Mouse (Mus musculus) forebrain, embryonic 13.5 days (tissue): ENCODE results near the gene Hes6. TPM values are rescaled to one million over a fixed set of nuclear protein-coding genes. Genes with fewer than 3 reads are reported as not detected.

Experiments
- ATAC-seq: fragments of 200-750 bp; cut with Nextera tagmentation; 2 replicates; pipeline ENCODE4 v1.8.0; 2017
- H3K27ac ChIP-seq: fragments of 300-500 bp; sonication (generic); 2 replicates; pipeline ENCODE4 v1.5.1; 2015; ENCODE audit warnings: inconsistent platforms, mild to moderate bottlenecking, moderate library complexity
- H3K27me3 ChIP-seq: fragments of 300-500 bp; sonication (generic); 2 replicates; pipeline ENCODE4 v1.6.1; 2015; ENCODE audit warnings: mild to moderate bottlenecking, inconsistent platforms
- H3K36me3 ChIP-seq: fragments of 300-500 bp; sonication (generic); 2 replicates; pipeline ENCODE4 v1.6.1; 2015; ENCODE audit warnings: mild to moderate bottlenecking, inconsistent platforms; ENCODE audit not compliant: poor library complexity, severe bottlenecking
- H3K4me1 ChIP-seq: fragments of 300-500 bp; sonication (generic); 2 replicates; pipeline ENCODE4 v1.6.1; 2015; ENCODE audit warnings: inconsistent platforms
- H3K4me2 ChIP-seq: fragments of 300-500 bp; sonication (generic); 2 replicates; pipeline ENCODE4 v1.6.1; 2015; ENCODE audit warnings: inconsistent platforms, mild to moderate bottlenecking, moderate library complexity
- H3K4me3 ChIP-seq: fragments of 300-500 bp; sonication (generic); 2 replicates; pipeline ENCODE4 v1.5.1; 2015; ENCODE audit warnings: mild to moderate bottlenecking, inconsistent platforms
- H3K9ac ChIP-seq: fragments of 300-500 bp; sonication (generic); 2 replicates; pipeline ENCODE4 v1.6.1; 2015; ENCODE audit warnings: mild to moderate bottlenecking, inconsistent platforms
- H3K9me3 ChIP-seq: fragments of 300-500 bp; sonication (generic); replicated peaks from 2 replicates; pipeline ENCODE4 v1.6.1; 2016; ENCODE audit warnings: inconsistent platforms
- WGBS: fragments of 180-500 bp; shearing (Covaris S2); methylation state at CpG from one replicate; pipeline ENCODE4 v1.1.7; 2015; 5-methylcytosine and 5-hydroxymethylcytosine counted together
- polyA plus RNA-seq: library from polyadenylated mRNA; unstranded; fragments of >200 nt; fragmentation: Nextera tagmentation; extraction: Ambion mirVana; gene quantifications from 2 replicates; pipeline ENCODE4 v1.2.1, GENCODE M21; 2015

The Hes6 gene
- polyA plus RNA-seq = 314 and 322 TPM in 2 replicates

DNA sequence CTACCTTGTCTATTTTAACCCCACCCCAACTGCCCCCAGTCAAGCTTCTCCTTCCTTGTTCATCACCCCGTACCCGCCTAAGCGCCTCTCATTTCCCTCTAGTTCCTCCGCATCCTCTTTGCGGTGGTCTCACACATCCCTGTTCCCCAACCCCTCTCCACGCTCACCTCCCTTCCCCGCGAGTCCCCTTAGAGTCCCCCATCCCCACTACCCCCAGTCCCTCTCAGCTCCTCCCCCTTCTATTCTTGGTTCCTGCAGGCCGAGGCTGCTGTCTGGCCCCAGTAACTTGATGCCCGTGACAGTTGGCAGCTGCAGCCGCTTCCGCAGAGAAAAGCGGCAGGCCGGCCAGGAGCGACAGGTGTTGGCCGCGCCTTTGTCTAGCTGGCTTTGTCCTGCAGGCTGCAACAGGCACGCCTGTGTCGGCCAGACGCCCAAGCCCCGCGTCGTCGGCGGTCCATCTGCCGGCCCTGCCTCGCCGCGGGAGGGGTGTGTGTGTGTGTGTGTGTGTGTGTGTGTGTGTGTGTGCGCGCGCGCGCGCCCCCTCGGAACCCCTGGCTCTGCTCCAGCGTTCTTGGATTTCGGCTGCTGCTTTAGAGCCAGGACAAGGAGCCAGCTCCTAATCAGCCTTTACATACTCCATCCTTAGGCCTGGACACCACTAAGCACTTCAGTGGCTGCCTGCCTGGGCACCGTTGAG is at the start of gene Hes6:
TSS of gene Hes6 (minus strand) at position 141 of the 697 bp plus-strand sequence.
- H3K27me3 ChIP-seq = no peaks in the 10 kb centered on the region
- H3K9ac ChIP-seq = peak within 1 kb of the TSS; percentile 95
- peaks cover 50% of the 10 kb centered on the region for H3K4me1 ChIP-seq
- WGBS = under 1% methylated on average over 25 of the region's 39 CpGs
- ATAC-seq = peak; percentile 78
- peaks cover 26% of the 10 kb centered on the region for H3K36me3 ChIP-seq
- H3K27ac ChIP-seq = peak within 1 kb of the TSS; percentile 99
- H3K9me3 ChIP-seq = no peaks in the 10 kb centered on the region
- peak within 1 kb of the TSS; percentile 84 for H3K4me3 ChIP-seq
- peak within 1 kb of the TSS; percentile 92 for H3K4me2 ChIP-seq

DNA sequence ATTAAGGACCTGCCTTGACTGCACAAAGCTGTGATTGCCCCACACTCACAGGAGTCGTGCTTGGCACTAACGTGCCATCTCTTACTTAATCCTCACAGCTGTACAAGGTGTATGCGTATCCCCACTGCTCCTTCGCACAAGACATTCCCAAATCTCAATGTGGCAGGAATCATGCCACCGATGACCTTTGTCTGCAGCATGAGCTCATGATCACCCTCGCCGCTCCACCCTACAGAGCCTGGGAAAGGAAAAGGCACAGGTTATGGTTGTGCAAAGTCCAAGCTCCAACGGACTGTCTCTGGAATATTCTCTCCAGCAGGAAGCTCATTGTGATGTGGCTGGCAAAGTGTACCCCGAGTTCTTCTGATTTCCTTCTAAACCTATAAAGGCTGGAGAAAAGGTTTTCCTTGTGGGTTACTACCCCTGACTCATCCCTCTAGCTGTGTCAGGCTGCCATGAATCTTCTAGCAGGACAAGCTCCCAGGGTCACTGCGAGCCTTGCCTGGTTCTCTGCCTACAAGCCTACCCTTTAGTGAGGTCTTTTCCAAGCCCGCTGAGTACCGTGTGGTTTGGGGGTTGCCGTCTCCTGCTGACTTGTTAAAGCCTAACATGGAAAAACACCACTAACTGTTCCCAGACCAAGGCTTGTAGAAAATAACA is 49.6 kb upstream of the Hes6 start:
- H3K4me1 ChIP-seq = peaks cover 22% of the 10 kb centered on the region
- ATAC-seq = no peak
- H3K4me3 ChIP-seq = no peak overlapping the region
- no peak overlapping the region for H3K9ac ChIP-seq
- H3K36me3 ChIP-seq = no peaks in the 10 kb centered on the region
- H3K4me2 ChIP-seq = no peak overlapping the region
- 90% methylated on average over 13 of the region's 13 CpGs for WGBS
- H3K27me3 ChIP-seq = no peaks in the 10 kb centered on the region; the same call in 1 of the 2 replicates
- H3K9me3 ChIP-seq = no peaks in the 10 kb centered on the region
- no peak overlapping the region for H3K27ac ChIP-seq

DNA sequence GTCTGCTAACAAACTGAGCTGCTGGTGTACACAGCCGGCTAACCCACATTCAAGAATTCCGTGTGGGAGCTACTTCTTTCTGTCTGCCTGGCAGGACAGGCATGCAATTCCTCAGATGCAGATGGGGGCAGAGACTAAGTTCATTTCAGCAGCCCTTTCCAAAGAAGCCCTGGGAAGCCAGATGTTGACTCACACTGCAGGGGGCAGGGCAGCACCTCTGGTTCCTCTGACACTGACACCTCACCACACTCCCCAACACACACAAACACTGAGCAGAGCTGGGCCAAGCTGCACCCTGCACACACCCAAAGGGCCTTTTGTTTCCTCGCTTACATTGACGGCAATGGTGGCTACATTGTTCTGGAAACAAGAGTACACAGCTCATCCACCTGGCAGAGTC is 46.7 kb upstream of the Hes6 start:
- H3K9ac ChIP-seq = no peak overlapping the region

DNA sequence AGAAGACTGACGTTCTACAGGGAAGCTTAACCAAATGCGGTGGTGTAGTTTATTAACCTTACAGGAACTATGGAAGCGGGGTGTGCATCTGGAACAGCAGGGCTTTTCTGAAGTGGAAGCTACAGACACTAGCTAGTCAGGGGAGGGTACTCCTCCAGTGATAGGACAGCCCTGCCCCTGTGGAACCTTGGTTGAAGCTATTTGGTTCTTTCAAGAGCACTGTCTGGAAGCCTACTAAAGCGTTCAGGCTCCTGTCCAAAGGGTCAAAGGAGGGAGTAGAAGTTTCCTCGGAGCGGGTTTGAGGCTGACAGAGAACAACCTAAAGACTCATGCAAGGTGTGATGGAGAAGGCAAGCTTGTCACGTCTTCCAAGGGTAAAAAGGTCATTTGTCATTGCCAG is 46.2 kb upstream of the Hes6 start:
- ATAC-seq = no peak
- no peaks in the 10 kb centered on the region for H3K36me3 ChIP-seq
- peaks cover 6% of the 10 kb centered on the region; the same call in 1 of the 2 replicates for H3K27me3 ChIP-seq
- H3K4me1 ChIP-seq = peaks cover 52% of the 10 kb centered on the region
- H3K27ac ChIP-seq = peak overlapping the region; percentile 54; the same call in 1 of the 2 replicates
- H3K4me3 ChIP-seq = peak overlapping the region; percentile 70
- WGBS = 53% methylated on average over 7 of the region's 7 CpGs
- H3K9ac ChIP-seq = peak overlapping the region; percentile 64
- no peaks in the 10 kb centered on the region for H3K9me3 ChIP-seq
- peak overlapping the region; percentile 85 for H3K4me2 ChIP-seq

More for the DNA sequence above, 46.7 kb upstream of the Hes6 start:
- H3K36me3 ChIP-seq = no peaks in the 10 kb centered on the region
- no peak for ATAC-seq
- no peak overlapping the region for H3K4me3 ChIP-seq
- 46% methylated on average over 4 of the region's 4 CpGs for WGBS
- peaks cover 50% of the 10 kb centered on the region for H3K4me1 ChIP-seq
- peaks cover 6% of the 10 kb centered on the region; the same call in 1 of the 2 replicates for H3K27me3 ChIP-seq
- H3K4me2 ChIP-seq = no peak overlapping the region
- no peaks in the 10 kb centered on the region for H3K9me3 ChIP-seq
- no peak overlapping the region for H3K27ac ChIP-seq

DNA sequence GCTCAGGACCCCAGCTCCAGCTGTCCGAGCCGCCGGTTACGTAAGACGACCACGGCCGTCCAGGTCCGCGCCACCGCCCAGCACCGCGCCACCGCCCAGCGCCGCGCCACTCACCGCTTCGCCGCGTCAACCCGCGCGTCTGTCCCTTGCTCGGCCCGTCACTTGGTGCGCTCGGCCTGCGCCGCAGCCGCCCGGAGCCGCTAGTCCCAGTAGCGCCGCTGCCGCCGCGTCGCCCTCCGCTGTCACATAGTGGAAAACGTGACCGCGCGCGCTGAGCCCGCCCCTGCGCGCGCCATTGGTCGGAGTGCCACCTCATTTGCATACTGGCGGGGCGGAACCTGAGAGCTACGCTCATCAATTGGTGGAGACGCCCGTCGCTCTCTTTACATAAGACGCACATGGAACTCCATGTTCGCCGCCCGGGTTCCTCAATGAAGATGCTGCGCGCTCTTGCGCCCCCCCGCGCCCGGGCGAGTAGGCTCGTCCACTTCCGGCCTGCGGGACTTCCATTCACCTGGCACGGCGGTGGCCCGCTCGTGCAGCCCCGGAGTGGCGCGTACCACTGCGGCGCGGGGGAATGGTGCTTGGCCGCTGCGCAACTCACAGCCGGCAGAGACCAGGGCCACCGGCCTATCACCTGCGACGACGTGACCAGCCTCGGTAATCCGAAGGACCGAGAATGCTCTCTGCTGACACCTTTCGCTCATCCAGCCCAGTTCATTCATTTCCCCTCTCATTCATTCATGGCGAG is 45.4 kb upstream of the Hes6 start, which contains the start of gene Per2:
TSS of gene Per2 (minus strand) at position 266 of the 751 bp plus-strand sequence.
- H3K27me3 ChIP-seq = peaks cover 6% of the 10 kb centered on the region; the same call in 1 of the 2 replicates
- H3K9ac ChIP-seq = peak within 1 kb of the TSS; percentile 68
- no peaks in the 10 kb centered on the region for H3K36me3 ChIP-seq
- H3K27ac ChIP-seq = peak within 1 kb of the TSS; percentile 54
- under 1% methylated on average over 87 of the region's 91 CpGs for WGBS
- peak; percentile 98 for ATAC-seq
- peak within 1 kb of the TSS; percentile 70 for H3K4me3 ChIP-seq
- peak within 1 kb of the TSS; percentile 85 for H3K4me2 ChIP-seq
- no peaks in the 10 kb centered on the region for H3K9me3 ChIP-seq
- peaks cover 46% of the 10 kb centered on the region for H3K4me1 ChIP-seq

DNA sequence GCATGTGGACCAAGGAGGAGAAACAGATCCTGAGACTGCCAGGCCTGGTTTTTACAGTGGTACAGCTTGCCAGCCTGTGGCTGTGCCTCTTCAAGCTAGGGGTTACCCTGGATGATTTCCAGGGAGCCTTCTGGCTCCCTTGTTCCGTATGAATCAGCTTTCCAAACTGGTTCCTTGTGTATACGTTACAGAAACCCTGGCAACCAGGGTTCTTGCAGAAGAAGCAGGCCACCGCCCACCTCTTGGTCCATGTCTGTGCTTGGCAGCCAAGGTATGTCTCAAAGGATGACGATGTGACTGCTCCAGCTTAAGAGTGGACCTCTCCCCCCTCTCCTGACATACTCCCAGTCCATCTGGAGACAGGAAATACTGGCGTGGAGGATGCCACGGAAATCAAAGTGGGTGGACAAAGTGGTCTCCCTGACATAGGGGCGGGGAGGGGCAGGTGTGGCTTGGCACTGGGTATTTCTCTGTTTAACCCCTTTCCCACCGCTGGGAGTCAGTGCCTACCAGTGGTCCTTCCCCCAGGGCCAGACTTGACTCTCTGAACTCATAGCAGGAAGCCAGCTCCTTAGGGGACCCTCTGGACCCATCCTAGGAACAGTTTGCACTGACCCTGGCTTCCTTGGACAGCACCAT is 44.5 kb upstream of the Hes6 start:
- peaks cover 6% of the 10 kb centered on the region; the same call in 1 of the 2 replicates for H3K27me3 ChIP-seq
- WGBS = 13% methylated on average over 8 of the region's 8 CpGs
- peaks cover 46% of the 10 kb centered on the region for H3K4me1 ChIP-seq
- ATAC-seq = peak; percentile 2
- peak overlapping the region; percentile 70 for H3K4me3 ChIP-seq
- H3K4me2 ChIP-seq = peak overlapping the region; percentile 85
- peak overlapping the region; percentile 12; the same call in 1 of the 2 replicates for H3K27ac ChIP-seq
- H3K9ac ChIP-seq = peak overlapping the region; percentile 68
- H3K36me3 ChIP-seq = no peaks in the 10 kb centered on the region
- no peaks in the 10 kb centered on the region for H3K9me3 ChIP-seq

DNA sequence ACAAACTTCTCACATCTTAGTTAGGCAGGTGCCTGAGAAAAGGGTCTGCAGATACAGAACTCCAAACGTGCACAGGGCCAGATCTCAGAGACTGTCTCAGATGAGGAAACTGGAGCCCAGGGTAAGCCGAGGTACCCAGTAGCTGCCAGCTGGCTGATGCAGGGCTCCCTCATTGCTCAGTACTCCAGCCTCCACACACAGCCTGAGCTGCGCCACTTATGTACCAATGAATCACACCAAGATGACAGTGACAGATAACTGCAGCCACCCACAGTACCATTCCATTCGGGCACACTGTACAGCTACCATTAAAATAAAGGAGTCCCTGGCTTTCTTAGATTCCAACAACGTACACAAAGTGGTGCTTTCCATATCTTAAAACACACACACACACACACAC is 43.9 kb upstream of the Hes6 start:
- WGBS = 80% methylated on average over 5 of the region's 5 CpGs
- H3K4me3 ChIP-seq = peak overlapping the region; percentile 70
- ATAC-seq = no peak
- H3K4me1 ChIP-seq = peaks cover 46% of the 10 kb centered on the region
- H3K27ac ChIP-seq = no peak overlapping the region; the same call in 1 of the 2 replicates
- peak overlapping the region; percentile 85 for H3K4me2 ChIP-seq
- no peaks in the 10 kb centered on the region for H3K36me3 ChIP-seq
- H3K9ac ChIP-seq = 0 out of 2 replicates have a peak overlapping the region, but pooled peaks have one; percentile 68
- H3K9me3 ChIP-seq = no peaks in the 10 kb centered on the region
- H3K27me3 ChIP-seq = peaks cover 6% of the 10 kb centered on the region; the same call in 1 of the 2 replicates

DNA sequence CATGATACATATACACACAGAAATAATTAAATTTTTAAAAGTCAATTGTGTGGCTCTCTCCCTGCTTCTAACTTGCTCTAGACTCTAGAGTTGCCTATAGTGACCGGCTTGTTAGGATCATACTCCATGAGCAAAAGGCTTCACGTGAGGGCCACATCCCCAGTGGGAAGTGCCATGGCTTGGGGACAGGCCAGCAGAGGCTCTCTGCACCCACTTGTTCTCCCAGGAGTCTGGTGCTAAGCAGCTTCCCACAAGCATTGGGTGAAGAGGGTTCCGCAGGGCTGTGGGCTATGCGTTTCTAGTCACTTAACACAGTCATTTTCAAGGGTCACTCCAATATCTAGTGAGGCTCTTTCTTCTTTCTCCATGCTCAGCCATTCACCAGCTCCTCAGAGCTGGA is 43.3 kb upstream of the Hes6 start:
- Histone ChIP-seq H3K27me3 (peaks cover 6% of the 10 kb centered on the region; the same call in 1 of the 2 replicates), H3K9ac (no peak overlapping the region), H3K4me2 (peak overlapping the region; percentile 85; the same call in 1 of the 2 replicates), H3K36me3 (no peaks in the 10 kb centered on the region), H3K4me1 (peaks cover 46% of the 10 kb centered on the region), H3K27ac (no peak overlapping the region), H3K9me3 (no peaks in the 10 kb centered on the region), H3K4me3 (no peak overlapping the region)
- WGBS = 90% methylated on average over 4 of the region's 4 CpGs
- ATAC-seq = no peak

DNA sequence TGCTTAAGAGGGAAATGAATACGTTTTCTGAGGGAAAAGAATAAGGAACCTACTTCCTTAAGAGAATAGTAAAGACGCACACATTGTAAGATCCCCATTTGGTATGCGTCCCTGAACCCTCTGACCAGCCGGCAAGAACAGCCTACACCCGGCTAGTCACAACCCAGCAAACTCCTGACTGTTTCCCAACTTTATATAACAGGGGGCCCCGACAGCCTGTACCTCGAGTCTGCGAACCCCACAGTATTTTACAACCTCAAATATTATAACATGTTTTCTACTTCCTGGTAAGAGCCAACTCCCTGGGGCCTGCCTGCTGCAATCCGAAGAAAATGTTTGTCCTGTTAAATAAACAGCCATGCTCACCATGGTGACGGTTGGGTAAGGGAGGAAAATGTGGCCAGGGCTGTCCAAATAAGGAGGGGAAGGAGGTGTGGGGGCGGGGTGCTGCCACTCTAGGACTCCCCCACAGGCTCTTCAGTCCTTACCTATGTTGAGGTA is 42.5 kb upstream of the Hes6 start:
- H3K9me3 ChIP-seq = no peaks in the 10 kb centered on the region
- H3K4me2 ChIP-seq = peak overlapping the region; percentile 22
- peaks cover 6% of the 10 kb centered on the region; the same call in 1 of the 2 replicates for H3K27me3 ChIP-seq
- H3K4me1 ChIP-seq = peaks cover 46% of the 10 kb centered on the region
- H3K9ac ChIP-seq = peak overlapping the region; percentile 34; the same call in 1 of the 2 replicates
- no peaks in the 10 kb centered on the region for H3K36me3 ChIP-seq
- H3K27ac ChIP-seq = no peak overlapping the region; the same call in 1 of the 2 replicates
- no peak overlapping the region for H3K4me3 ChIP-seq
- no peak for ATAC-seq
- 46% methylated on average over 11 of the region's 11 CpGs for WGBS

DNA sequence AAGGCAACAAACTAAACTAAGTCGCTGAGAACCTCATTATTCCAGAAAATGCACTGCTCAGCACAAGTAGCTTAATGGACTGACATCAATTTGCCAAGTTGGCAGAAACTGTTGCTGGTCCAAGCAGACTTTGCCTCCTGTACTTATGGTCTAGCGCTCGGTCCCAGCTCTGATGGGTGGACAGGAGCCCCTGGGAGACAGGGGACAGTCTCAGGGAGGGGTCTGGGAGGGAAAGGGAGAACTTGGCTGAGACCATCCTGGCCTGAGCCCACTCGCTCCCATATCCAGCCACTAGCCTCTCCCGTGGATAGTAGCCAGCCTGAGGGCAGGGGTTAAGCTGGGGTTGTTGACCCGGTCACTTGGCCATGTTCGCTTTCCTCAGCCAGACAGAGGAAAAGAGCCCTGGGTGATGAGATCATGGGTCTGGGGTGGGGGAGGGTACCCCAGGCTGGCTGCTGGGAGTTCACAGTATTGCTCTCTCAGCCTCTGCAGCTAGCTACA is 41.9 kb upstream of the Hes6 start:
- Histone ChIP-seq H3K9ac (peak overlapping the region; percentile 34; the same call in 1 of the 2 replicates), H3K4me2 (peak overlapping the region; percentile 22), H3K27ac (no peak overlapping the region; the same call in 1 of the 2 replicates), H3K36me3 (no peaks in the 10 kb centered on the region), H3K4me1 (peaks cover 46% of the 10 kb centered on the region), H3K9me3 (no peaks in the 10 kb centered on the region), H3K4me3 (no peak overlapping the region), H3K27me3 (0 out of 2 replicates have a peak, but pooled peaks cover 6% of the 10 kb centered on the region)
- no peak for ATAC-seq
- 43% methylated on average over 7 of the region's 7 CpGs for whole genome bisulfite sequencing

DNA sequence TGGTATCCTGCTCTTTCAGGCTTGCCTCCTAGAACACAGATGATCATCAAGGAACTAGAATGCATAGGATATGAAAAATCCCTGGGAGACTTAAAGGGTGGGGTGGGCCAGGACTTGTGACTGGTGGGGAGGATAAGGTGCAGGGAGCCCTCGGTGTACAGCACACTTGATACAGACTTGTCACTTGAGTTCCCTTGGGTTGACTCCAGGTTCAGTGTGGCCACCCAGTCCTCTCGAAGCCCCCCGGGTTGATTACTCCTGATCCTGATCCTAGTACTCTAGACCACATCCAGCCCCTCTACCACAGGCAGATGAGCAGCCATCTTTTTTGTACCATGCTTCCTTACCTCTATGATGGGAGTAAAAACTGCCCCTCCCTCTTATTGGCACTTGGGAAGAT is 41.1 kb upstream of the Hes6 start:
- H3K4me1 ChIP-seq = peaks cover 43% of the 10 kb centered on the region
- H3K9me3 ChIP-seq = no peaks in the 10 kb centered on the region
- WGBS = 92% methylated on average over 3 of the region's 3 CpGs
- no peak overlapping the region for H3K9ac ChIP-seq
- H3K27ac ChIP-seq = no peak overlapping the region
- H3K4me2 ChIP-seq = no peak overlapping the region
- ATAC-seq = no peak
- no peaks in the 10 kb centered on the region for H3K36me3 ChIP-seq
- H3K27me3 ChIP-seq = 0 out of 2 replicates have a peak, but pooled peaks cover 6% of the 10 kb centered on the region
- no peak overlapping the region for H3K4me3 ChIP-seq
